Mouse (Mus musculus): ENCODE results near the gene Capn5.
"Not testable (repeated sequence)": the region's sequence is repeated elsewhere in the genome, so short reads cannot be mapped to it uniquely, and the experiment has no call there.

The Capn5 gene

DNA sequence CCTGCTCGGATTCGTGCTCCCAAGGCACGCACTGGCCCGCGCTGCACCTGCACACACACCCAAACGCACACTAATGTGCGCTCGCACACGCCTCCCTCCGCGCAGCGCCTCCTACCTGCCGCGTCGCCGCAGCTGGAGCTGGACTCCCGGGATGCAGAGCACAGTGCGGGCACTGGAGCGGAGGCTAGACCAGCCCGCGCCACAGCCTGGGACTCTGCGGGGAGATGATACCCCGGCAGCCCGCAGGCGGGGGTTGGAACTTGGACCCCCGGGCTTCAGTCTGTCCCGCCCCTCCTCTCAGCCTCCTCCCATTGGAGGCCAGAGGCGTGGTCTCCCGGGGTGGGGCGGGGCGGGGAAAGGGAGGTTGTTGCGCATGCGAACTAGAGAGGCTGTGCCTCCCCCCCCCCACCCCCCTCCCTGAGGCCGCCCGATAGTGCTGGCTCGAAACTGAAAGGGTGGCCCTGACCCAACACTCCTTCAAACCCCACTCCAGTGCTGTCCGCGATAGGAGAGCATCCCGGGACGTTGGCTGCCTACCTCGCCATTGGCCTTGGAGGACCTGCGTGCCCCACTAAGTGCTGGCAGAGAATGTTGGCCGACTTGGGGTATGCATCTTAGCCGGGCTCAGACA, at the start of gene Capn5:
Capn5 (minus strand) TSS at position 346 of the 631 bp plus-strand sequence.
- peak; percentile 86 for ATAC-seq (ENCODE audit: low TSS enrichment)

DNA sequence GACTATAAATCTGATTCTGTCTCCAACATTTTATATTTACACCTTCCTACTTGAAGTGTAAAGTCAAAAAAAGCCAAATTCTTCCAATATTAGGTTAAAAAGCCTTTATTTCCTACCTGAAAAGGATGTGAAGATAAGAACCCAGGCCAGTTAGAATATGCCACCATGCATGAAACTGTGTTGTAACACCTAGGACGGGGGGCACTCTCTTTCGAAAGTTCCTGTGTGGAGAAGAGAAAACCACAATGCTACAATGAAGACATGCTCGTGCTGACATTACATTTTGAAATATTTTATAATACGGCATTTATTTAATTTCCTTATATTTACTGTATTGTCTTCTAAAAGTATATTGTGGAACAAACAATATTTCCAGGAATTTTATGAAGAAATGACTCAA, 45.7 kb upstream of the Capn5 start:
- no peak for ATAC-seq (ENCODE audit: low TSS enrichment)

DNA sequence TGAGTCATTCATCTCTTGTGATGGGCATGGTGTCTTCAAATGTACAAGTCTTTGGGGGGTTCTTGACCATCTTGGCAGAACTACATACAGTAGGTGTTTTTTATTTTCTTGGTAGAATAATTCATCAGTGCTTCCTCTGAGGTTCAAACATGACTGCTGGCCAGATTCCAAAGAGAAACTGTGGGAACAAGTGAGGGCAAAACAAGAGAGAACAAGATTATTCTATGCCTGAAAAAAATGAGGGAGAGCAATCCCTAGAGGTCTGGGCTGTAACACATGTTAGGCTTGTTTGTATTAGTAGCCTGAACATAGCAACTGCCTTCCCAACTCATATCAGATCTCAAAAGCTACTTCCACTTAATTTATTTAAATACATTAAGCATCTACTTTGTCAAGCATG, 38.6 kb upstream of the Capn5 start:
- ATAC-seq (ENCODE audit: low TSS enrichment) = no peak

DNA sequence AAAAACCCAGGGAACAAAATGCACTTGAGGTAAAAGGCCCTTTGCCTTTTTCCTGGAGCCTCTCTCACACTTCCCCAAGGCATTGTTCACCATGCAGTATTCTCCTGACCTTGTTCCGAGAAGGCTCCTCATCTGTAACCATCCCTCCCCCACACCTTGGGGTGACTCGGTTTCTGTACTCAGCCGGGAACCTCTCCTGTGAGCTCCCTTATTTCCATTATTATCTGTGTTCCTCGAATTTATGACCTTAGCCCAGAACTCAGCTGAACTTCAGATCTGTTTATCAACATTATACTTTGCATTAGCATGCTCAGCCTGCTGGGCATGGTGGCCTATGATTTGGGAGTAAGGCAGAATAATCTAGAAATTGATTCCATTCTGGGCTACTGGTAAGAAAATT, 24.9 kb upstream of the Capn5 start:
- no peak for ATAC-seq (ENCODE audit: low TSS enrichment)

DNA sequence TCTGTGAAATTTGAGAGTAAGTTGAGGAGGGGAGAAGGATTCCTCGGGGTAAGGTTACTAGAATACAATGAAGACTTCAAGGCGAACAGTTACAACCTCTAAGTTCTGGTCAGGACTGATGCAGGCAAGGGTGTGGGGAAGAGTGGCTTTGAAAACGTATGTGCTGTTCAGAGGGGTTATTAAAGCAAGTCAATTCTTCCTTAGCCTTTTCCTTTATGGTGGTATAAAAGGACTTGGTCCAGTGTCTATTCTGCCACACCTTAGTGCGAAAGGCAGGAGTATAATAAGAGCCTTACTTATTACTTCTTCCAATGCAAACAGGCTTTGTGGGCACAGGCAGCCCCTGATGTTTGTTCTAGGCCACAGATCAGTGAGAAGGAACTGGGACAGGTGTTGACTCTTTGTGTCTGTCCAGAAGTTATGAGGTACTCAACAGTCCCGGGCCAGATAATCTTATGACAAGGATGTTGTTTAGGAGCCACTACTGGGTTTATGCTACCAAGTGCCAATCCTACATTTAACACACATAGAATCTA, 23.5 kb upstream of the Capn5 start:
- no peak for ATAC-seq (ENCODE audit: low TSS enrichment)

DNA sequence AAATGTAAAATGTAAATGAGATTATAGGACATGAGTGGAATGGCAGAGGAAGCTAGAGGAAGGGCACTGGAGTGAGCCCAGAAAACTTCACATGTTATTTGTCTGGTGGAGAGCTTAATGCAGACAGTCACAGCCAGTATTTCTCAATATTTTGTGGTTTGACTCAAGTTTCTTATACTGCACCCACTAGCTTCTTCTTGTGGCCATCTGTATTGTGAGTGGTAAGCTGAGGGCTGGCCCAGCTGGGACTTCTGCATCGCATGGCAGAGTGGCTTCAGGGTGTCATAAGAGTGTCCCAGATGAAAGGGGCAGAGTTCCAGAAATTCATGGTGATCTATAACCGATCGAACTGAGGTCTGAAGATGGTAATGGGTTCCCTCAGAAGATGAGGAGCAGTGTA, 22.3 kb upstream of the Capn5 start:
- ATAC-seq (ENCODE audit: low TSS enrichment) = no peak

DNA sequence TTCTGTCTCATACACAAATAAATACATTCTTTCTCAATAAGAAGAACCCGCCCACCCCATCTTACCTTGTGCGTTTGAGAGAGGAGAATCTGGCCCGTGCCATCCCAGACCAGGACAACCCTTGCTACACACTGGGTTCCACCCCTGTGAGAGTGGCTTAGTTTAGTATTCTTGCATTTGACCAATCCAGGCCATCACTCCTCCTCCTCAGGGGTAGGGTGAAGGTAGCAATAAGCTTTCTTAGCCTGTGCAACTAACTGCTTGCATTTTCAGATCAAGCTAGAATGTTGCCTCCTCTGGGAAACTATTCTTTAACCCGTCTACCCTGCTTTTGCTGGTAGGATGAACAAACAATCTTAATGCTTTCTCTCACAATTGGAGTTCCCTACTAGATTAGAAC, 21.3 kb upstream of the Capn5 start, which contains the start of gene B3gnt6:
B3gnt6 (minus strand) TSS at position 101 of the 400 bp plus-strand sequence.
- ATAC-seq (ENCODE audit: low TSS enrichment) = no peak

DNA sequence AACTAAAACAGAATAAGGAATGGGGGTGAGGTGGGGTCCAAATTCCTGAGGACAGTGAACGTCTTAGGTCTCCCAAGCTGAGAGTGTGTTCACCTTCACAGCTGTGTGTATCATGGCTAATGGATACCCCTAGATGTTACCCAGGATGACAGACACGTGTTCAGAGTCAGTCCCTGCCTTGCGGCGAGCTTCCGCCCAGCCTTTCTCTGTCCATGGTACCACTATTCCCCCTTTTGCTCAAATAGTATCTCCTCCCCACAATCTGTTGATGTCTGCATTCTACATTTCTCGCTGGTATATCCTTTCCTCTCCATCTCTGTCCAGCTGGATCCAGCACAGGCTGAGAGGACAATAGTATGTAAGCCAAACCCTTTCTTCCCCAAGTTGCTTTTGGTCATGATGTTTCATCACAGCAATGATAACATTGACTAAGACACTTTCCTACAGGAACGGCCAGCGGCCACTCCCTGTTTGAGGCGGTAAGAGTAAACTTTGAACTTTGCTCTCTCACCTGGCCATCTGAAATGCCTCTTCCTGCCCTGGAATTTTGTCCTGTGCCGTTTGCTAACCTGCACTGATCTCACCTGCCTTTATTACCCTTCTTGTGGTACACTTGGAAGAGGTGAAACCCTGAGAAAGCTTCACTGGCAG, 17.2 kb upstream of the Capn5 start:
- ATAC-seq (ENCODE audit: low TSS enrichment) = no peak

DNA sequence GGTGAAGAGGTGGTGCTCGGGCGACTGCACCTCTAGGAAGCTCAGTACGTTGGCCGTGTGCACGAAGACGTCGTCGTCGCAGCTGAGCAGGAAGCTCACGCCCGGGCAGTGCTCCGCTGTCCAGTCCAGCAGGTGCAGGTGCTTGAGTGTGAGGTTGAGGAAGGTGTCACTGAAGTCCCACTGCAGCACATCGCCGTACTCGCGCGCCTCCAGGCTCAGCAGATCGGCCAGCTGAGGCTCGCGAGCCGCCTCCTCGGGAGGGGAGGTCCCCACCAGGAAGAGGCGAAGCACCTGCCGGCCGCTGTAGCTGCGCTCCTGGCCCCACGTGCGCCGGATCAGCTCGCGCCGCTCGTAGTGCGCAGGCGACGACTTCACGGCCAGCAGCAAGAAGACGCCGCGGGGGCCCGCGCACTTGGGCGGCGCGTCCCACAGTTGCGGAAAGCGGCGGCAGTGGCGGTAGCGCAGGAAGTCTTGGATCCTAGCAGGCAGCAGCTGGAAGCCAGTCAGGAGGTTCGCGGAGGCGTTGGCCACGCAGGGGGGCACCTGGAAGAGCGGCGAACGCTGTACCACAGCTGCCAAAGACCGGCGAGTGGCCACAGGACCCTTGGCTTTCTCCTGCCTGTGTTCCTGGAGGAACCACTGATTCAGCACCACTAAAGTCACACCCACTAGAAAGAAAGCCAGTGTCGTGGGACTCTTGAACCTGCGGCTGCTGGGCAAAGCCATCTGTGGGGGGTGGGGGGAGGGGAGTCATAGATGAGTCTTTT, 16.1 kb upstream of the Capn5 start:
- ATAC-seq (ENCODE audit: low TSS enrichment) = peak; percentile 54

DNA sequence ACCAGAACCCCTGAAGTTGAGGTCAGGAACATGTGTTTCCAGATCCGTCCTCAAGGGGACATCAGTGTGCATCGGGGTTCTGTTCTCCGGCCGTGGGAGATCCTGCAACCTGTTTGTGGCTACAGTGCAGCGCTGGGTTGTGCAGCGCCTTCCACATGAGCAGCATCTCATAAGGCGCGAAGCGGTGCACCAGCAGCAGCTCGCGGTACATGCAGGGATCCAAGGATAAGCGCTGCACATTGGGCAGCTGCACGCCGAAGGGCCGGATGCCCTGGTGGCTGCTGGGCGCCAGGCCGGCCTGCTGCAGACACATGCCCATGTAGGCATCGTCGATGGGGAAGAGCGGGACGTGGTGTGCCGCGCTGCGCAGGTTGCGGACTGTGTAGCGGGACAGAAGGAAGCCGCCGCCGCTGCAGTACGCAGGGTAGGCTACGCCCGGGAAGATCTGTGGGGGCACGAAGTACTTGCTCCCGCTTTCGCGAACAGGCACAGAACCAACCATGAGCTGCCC, 15.5 kb upstream of the Capn5 start:
- ATAC-seq (ENCODE audit: low TSS enrichment) = peak; percentile 65

DNA sequence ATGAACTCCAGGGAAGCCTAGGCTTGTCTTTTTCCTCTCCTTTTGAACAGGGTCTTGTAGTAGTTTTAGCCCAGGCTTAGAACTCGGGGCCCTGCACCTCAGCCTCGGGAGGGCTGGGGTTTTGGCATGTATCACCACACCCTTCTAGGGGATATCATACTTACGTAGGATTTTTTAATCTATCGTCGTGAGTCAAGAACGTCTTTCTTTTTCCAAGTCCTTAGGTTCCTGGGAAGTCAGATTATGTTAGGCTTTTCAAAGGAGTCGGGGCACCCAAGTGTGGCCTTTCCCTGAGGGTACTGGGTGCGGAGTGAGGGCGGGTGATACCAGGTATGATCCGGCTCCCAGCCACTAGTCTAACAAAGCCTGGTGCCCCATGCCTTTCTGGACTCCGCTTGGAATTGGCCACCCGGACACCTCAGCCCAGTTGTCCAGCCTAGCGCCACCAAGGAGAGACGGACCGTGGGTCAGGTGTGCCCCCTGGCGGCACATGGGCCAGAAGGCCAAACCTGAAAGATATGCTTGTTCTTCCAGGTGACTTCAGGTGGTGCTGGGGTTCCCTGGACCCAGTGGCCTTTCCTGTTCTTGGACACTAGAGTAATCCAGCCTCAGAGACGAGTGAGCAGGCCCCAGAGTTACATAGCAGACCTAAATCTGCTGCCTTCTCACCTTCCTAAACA, 13.6 kb upstream of the Capn5 start:
- no peak for ATAC-seq (ENCODE audit: low TSS enrichment)

DNA sequence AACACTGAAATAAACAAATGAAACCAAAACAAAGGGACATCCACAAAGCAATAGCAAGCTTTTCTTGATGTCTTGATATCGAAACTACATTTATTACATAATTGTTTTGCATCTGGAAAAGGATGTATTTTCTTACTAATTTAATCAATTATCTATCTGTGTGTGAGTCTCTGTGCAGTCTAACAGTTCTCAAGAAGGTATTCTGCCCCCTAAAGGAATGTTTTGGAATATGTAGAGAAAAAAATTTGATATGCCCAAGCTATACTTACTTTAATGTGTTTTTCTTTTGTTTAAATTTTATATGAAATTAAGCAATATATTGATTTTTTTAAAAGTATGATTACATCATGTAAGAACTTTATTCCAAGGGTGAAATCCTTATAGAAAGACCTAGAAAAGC, 12.5 kb upstream of the Capn5 start:
- ATAC-seq (ENCODE audit: low TSS enrichment) = no peak

DNA sequence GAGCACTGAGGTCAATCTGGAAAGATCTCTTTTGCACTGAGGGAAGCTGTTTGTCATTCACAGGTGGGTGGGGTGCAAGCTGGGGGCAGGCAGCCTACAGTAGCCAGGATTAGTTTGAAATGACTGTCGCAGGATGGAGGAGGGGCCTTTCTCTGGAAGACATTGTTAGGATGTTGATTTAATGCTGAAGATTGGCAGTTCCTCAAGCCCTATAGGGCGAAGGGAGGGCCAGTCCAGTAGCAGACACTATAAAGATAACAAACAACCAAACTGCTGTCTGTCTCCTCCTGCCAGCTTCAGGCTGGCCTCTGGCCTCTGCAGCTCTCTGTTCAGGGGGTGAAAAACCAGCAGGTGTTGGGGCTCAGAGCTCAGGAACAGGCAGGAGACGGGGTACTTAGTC, 11.7 kb upstream of the Capn5 start:
- no peak for ATAC-seq (ENCODE audit: low TSS enrichment)

DNA sequence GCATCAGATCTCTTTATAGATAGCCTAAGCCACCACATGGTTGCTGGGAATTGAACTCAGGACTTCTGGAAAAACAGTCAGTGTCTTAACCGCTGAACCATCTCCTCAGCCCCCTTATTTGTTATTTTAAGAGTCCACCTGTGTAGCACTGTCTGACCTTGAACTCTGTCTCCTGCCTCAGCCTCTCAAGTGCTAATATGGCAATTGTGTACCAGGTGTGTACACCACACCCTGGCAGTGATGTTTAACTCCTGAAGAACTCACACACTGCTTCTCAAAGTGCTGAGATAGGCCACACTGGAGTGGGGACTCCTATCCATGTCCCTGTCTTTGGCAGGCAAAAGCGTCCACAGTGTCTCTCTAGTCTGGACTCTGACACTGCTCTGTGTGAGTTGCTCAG, 10.6 kb upstream of the Capn5 start:
- no peak for ATAC-seq (ENCODE audit: low TSS enrichment)

DNA sequence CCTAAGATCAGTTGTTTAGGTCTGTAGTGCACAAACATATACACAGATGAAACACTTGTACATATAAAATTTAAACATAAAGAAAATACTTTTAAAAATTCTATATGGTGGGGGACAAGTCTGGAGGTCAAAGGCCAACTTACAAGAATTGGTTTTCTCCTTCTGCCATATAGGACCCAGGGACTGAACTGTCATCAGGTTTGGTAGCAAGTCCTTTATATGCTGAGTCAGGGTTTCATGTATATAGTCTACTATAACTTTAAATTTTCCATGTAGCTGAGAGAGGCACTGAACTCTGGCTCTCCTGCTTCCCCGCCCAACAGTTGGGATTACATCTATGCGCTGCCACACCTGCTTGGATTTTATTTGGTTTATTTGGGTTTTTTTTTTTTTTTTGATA, 10.2 kb upstream of the Capn5 start:
- ATAC-seq (ENCODE audit: low TSS enrichment) = no peak

DNA sequence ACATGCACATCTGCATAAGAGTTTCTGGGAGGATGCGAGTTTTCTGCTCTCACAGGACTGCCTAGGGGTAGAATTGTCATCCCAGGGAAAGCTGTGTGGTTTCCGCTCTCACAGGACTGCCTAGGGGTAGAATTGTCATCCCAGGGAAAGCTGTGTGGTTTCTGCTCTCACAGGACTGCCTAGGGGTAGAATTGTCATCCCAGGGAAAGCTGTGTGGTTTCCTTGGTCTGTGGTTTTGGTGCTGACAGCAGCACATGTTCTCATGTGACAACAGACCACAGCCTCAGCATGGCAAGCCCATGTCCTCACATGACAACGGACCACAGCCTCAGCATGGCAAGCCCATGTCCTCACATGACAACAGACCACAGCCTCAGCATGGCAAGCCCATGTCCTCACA, 9.3 kb upstream of the Capn5 start:
- ATAC-seq (ENCODE audit: low TSS enrichment) = not testable (repeated sequence)

DNA sequence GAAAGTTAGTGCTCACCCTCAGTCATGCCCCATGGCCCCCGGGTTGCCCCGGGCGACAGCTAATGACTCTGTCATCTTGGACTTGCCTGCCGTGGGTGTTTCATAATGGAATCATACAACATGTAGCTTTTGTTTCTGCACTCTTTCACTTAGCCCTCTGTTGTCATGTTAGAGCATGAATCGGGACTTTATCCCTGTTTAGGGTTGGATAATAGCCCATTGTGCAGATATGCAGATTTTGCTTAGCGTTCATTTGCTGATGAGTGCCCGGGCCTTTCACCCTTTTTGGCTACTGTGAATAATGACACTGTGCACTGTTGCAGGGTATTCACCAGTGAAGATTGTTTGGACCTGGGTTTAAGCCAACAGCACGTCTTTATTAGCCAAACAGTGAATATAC, 8.6 kb upstream of the Capn5 start:
- ATAC-seq (ENCODE audit: low TSS enrichment) = no peak

DNA sequence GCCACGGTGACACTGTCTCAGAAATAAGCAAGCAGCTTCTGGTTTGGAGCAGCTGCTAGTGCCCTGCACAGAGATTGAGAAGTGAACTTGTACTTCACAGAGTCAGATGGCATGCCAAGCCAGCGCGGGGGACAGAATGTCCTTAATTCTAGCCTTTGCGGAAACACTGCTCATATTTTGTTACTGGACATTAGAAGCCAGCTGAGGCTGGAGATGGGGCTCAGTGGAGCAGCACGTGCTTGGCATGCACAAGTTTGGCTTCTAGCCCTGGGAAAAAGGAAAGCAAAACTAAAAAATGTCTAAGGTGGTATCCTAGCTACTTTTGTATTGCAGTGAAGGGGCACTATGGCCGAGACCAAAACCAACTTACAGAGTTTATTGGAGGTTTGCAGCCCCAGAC, 7.3 kb upstream of the Capn5 start:
- peak; percentile 6; the same call in 1 of the 2 replicates for ATAC-seq (ENCODE audit: low TSS enrichment)

DNA sequence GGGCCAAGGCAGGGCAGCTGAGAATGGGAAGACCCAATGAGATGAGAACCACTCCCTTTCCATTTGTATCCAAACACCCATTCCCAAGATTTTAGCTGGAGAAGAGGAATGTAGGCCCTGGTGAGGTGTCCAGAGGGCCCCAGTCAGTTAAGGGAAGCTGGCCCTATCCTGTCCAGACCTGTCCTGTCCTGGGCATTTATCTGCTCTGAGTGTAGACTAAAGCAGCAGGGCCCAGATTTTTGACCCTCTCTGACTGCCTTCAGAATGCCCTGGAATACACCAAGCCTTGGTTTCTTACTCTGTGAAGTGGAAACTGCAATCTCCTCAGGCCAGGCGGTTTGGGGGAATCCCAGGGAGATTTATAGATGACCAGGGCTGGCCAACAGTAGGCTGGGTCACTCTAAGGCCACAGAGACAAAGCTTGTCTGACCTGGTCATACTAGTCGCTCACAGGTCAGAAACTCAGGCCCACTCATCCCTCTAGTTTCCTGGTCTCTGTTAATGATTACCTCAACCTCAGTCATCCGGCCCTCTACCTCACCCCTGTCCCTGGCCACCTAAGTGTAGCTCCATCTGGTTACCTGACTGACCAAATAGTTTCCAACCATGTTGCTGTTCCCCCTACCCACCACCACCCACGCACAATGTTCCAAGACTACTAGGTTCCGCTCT, 622 bp upstream of the Capn5 start:
- no peak; the same call in 1 of the 2 replicates for ATAC-seq (ENCODE audit: low TSS enrichment)

DNA sequence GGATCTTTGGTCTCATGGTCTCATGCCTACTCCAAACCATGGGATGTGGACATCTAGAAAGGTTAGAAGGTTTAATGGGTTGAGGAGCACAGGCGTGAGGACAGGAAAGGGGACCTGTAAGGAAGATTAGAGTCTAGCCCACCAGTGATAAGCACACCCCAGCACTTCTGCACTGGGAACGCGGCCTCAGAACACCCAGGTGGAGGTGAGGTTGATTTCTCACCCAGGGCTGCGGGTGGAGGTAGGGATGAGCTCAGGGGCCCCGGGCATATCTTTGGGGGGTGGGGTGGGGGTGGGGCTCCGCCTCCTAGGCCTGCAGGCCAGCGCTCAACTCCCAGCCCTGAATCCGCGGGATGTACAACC, 527 bp downstream of the Capn5 start:
- peak; percentile 14; the same call in 1 of the 2 replicates for ATAC-seq (ENCODE audit: low TSS enrichment)

DNA sequence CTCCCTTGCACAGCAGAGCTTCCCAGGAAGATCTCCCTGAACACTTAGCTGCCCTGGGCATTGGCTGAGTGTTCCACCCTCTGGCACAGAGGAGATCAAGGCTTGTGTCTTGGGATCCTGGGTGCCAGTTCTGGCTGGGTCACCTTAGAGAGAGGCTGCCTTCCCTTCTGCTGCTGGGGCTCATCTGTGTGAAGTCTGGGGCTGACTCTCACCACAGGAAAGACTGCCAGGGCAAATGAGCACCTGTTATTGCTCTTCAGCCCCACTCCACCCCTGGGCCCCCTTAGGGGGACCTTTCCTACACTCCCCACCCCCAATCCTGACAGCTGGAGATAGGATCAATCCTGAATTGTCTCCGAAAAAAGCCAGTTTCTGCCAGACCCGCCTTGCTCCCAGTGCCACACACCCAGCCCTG, 996 bp downstream of the Capn5 start:
- ATAC-seq (ENCODE audit: low TSS enrichment) = no peak
